ENCODE assay signal across 9 mouse cellular contexts in the genomic region with DNA sequence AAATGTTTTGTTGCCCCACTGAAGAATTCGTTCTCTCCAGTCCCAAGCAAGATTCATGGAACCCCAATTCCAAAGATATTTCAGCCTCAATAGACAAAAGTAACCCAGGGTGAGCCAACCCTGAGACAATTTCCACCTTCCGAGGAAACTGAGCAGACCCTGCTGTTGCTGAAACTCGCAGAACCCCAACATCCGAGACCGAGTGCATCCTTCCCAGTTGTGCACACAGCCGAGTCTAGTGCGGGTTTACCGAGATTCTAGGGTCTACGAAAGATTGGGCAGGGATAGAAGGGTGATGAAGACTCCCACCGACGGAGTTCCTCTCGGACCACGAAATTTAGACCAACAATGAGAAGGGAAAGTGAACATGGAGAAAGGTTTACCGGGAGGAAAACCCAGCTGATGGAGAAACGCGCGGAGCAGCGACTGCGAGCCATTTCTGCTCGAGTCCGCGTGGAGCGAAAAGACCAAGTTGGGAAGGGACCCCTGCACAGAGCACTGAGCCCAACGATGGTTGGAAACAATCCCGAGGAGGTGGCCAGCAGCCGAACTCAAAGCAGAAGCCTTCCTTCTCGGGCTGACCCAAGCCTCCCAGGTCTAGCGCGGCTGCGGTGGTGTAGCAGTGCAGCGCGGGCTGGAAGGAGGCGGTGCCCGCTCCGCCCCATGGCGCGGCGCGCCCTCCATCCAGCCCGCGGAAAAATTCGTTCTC. TPM values are rescaled to one million over a fixed set of nuclear protein-coding genes. Genes with fewer than 3 reads are reported as not detected.
DNase-seq lines count a peak whose midpoint lies in the region; ATAC-seq lines count a peak whose summit lies in the region.
"Had no signal": no experiment of that assay in that cellular context is flagged by ENCODE, and none has a peak within 500 bp of the region (broad histone marks: within the 10 kb centered on the region; RNA-seq: fewer than 3 reads in every experiment).

No protein-coding gene starts in this region.

- peaks cover 100% of the 10 kb centered on the region for H3K27me3 ChIP-seq in heart, embryonic 13.5 days (replicated peaks)
- H3K27me3 ChIP-seq in forebrain, embryonic 12.5 days, result peaks cover 100% of the 10 kb centered on the region
- H3K27me3 ChIP-seq in megakaryocyte, embryonic 14.5 days (replicated peaks), result peaks cover 98% of the 10 kb centered on the region

- WGBS in heart, embryonic 13.5 days, result under 1% methylated on average over 42 of the region's 42 CpGs
- under 1% methylated on average over 42 of the region's 42 CpGs for WGBS in forebrain, embryonic 12.5 days

- H3K4me2 ChIP-seq in heart, embryonic 13.5 days, result peak overlapping the region; percentile 36; the same call in 1 of the 2 replicates
- peak overlapping the region; percentile 48 for H3K4me2 ChIP-seq in forebrain, embryonic 12.5 days

- ATAC-seq in heart, embryonic 13.5 days (ENCODE audit: extremely low read depth, insufficient number of reproducible peaks, low FRiP score, low TSS enrichment), result no peak
- ATAC-seq in forebrain, embryonic 12.5 days (ENCODE audit: low FRiP score), result peak; percentile 61; the same call in 1 of the 2 replicates

- H3K4me1 ChIP-seq in heart, embryonic 13.5 days, result peaks cover 3% of the 10 kb centered on the region; the same call in 1 of the 2 replicates
- peaks cover 23% of the 10 kb centered on the region for H3K4me1 ChIP-seq in forebrain, embryonic 12.5 days
- peaks cover 26% of the 10 kb centered on the region for H3K4me1 ChIP-seq in megakaryocyte, embryonic 14.5 days

- H3K9ac ChIP-seq in heart, embryonic 13.5 days, result no peak overlapping the region
- peak overlapping the region; percentile 21; the same call in 1 of the 2 replicates for H3K9ac ChIP-seq in forebrain, embryonic 12.5 days

- H3K36me3 ChIP-seq in heart, embryonic 13.5 days, result no peaks in the 10 kb centered on the region
- H3K36me3 ChIP-seq in forebrain, embryonic 12.5 days (replicated peaks), result no peaks in the 10 kb centered on the region
- H3K36me3 ChIP-seq in megakaryocyte, embryonic 14.5 days (replicated peaks; ENCODE audit: low read length), result no peaks in the 10 kb centered on the region

- peak overlapping the region; percentile 14; the same call in 1 of the 2 replicates for H3K4me3 ChIP-seq in heart, embryonic 13.5 days
- H3K4me3 ChIP-seq in forebrain, embryonic 12.5 days (replicated peaks), result peak overlapping the region; percentile 33
- H3K4me3 ChIP-seq in megakaryocyte, embryonic 14.5 days (replicated peaks), result peak overlapping the region; percentile 77

- no peak overlapping the region for H3K27ac ChIP-seq in heart, embryonic 13.5 days (replicated peaks)
- no peak overlapping the region for H3K27ac ChIP-seq in forebrain, embryonic 12.5 days

- DNase-seq in heart, postnatal 25 days (ENCODE audit: low spot score), result no peak
- DNase-seq in ES-CJ7 (ENCODE audit: low read depth, low spot score), result peak; percentile 32
- DNase-seq in left cerebral cortex, adult 18-20 months (ENCODE audit: low spot score in 2 of 2), result no peak
- no peak for DNase-seq in layer of hippocampus, adult 8-10 months (ENCODE audit: low spot score in 2 of 2)
- DNase-seq in layer of hippocampus, adult 18-20 months (ENCODE audit: low spot score in 2 of 2), result no peak

- H3K9me3 ChIP-seq in heart, embryonic 13.5 days, result no peaks in the 10 kb centered on the region
- no peaks in the 10 kb centered on the region for H3K9me3 ChIP-seq in forebrain, embryonic 12.5 days
- peaks cover 5% of the 10 kb centered on the region; the same call in 1 of the 2 replicates for H3K9me3 ChIP-seq in megakaryocyte, embryonic 14.5 days

- intact Hi-C loops in heart, postnatal 25 days (cut with DNase I), result no loop called here

RNA-seq across cellular contexts. Expression of a gene that starts 6.9 kb away (rescaled TPM):
- polyA plus RNA-seq in heart, embryonic 13.5 days (2015; fragmentation: Nextera tagmentation; extraction: Ambion mirVana), result 0.07 and 0.09 TPM in 2 replicates
- total RNA-seq in heart, postnatal 25 days (2021), result under 1 TPM; 0.17 to 0.44 TPM
- 1.1 and 2.8 TPM in 2 replicates for polyA plus RNA-seq in forebrain, embryonic 12.5 days (2016; fragmentation: Nextera tagmentation; extraction: Ambion mirVana)
- 1.9 and 5.8 TPM in 2 replicates for polyA plus RNA-seq in megakaryocyte, embryonic 14.5 days (2012; ENCODE audit: insufficient read depth, low replicate concordance)
- under 1 TPM; 0.58 to 0.91 TPM for total RNA-seq in left cerebral cortex, adult 18-20 months (2021)
- total RNA-seq in layer of hippocampus, adult 8-10 months (2022), result under 1 TPM; 0.35 to 0.52 (median 0.39) TPM
- under 1 TPM; 0.20 to 0.27 TPM for total RNA-seq in layer of hippocampus, adult 18-20 months (2021)

RNA-seq across cellular contexts. Expression of a gene that starts 24.0 kb away (rescaled TPM):
- polyA plus RNA-seq in heart, embryonic 13.5 days (2015; fragmentation: Nextera tagmentation; extraction: Ambion mirVana), result not detected in 2 replicates
- total RNA-seq in heart, postnatal 25 days (2021), result not detected
- not detected in 2 replicates for polyA plus RNA-seq in forebrain, embryonic 12.5 days (2016; fragmentation: Nextera tagmentation; extraction: Ambion mirVana)
- polyA plus RNA-seq in megakaryocyte, embryonic 14.5 days (2012; ENCODE audit: insufficient read depth, low replicate concordance), result not detected in 2 replicates
- total RNA-seq in left cerebral cortex, adult 18-20 months (2021), result not detected
- total RNA-seq in layer of hippocampus, adult 8-10 months (2022), result not detected
- total RNA-seq in layer of hippocampus, adult 18-20 months (2021), result not detected
- total RNA-seq: MEL had no signal

Comparison
In these comparisons a context has a peak if more than half of its experiments do, and no peak if none do; other contexts are left out.
1. H3K4me3 ChIP-seq: peak in every context shown above with its lines; median percentile 77 in megakaryocyte, embryonic 14.5 days; 33 in forebrain, embryonic 12.5 days; 14 in heart, embryonic 13.5 days.